Mouse (Mus musculus) CH12F3 (cell line): ENCODE results near the gene Avl9.

Source experiments
- in situ Hi-C: fragments of 300-500 bp; cut with MboI; formaldehyde crosslinking; loops from 2 replicates; pipeline ENCODE4 v1.14.3; 2020; ENCODE audit warnings: low sequenced_read_pairs

The Avl9 gene

GRCm38 (mm10) chr6:56789336-56789735, 74.6 kb downstream of the Avl9 start:
- in situ Hi-C loops: no loop called here

- in situ Hi-C loops: no loop called here
Measured at GRCm38 (mm10) chr6:56794834-56795233, 80.1 kb downstream of the Avl9 start.

GRCm38 (mm10) chr6:56796232-56796631, 81.5 kb downstream of the Avl9 start:
- in situ Hi-C loops: no loop called here

- in situ Hi-C loops: no loop called here
Measured at GRCm38 (mm10) chr6:56796668-56797141, 82.0 kb downstream of the Avl9 start.

GRCm38 (mm10) chr6:56797311-56798151, 82.8 kb downstream of the Avl9 start, which contains the start of gene Kbtbd2:
Gene Kbtbd2 (minus strand): TSS chr6:56797813.
- in situ Hi-C loops: no loop called here

GRCm38 (mm10) chr6:56798152-56798465, 83.4 kb downstream of the Avl9 start:
- in situ Hi-C loops: no loop called here

GRCm38 (mm10) chr6:56805026-56805425, 90.3 kb downstream of the Avl9 start:
- in situ Hi-C loops: loop anchor here (10.0 kb wide), 1 partner anchor 120 kb away; the partner anchor contains the start of genes Nt5c3 and Vmn1r4

- in situ Hi-C loops: loop anchor here (10.0 kb wide), 1 partner anchor 119 kb away; the partner anchor contains the start of genes Nt5c3 and Vmn1r4
Measured at GRCm38 (mm10) chr6:56806195-56806594, 91.5 kb downstream of the Avl9 start.

GRCm38 (mm10) chr6:56808656-56809055, 94.0 kb downstream of the Avl9 start:
- in situ Hi-C loops: loop anchor here (10.0 kb wide), 1 partner anchor 116 kb away; the partner anchor contains the start of genes Nt5c3 and Vmn1r4
